Mouse (Mus musculus): ENCODE measurements around the gene Hpn.

DNA sequence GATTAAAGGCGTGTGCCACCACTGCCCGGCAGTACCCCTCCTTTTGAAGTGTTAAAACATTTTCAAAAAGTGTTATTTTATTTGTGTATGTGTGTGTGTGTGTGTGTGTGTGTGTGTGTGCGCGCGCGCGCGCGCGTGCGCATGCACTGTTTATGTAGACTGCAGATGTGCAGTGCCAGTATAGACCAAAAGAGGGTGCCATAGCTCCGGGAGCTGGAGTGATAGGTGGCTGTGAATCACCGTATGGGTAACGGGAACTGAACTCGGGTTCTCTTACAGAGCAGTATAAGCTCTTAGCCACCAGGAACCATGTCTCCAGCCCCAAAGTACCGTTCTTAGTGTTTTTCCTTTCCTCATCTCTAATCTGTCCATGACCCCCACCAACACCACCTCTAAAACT, 29.8 kb upstream of the Hpn start:
- TF ChIP-seq CTCF (IDR thresholded peaks at IDR 0.05; ENCODE audit: low read depth, low read length) (no peak), TAL1 (conservative IDR thresholded peaks at IDR 0.05; ENCODE audit: low read depth, low read length) (no peak)

Data from G1E (cell line).